Mouse (Mus musculus) limb, embryonic 12.5 days (tissue): ENCODE data around the gene Pla2g4e. TPM values are rescaled to one million over a fixed set of nuclear protein-coding genes. Genes with fewer than 3 reads are reported as not detected.

Experiments used
- ATAC-seq: fragments of 200-750 bp; cut with Nextera tagmentation; 2 replicates; pipeline ENCODE4 v1.8.0; 2017; ENCODE audit warnings: low read depth, moderate TSS enrichment; ENCODE audit not compliant: insufficient number of reproducible peaks, insufficient read depth, low FRiP score, low TSS enrichment
- H3K27ac ChIP-seq: fragments of 300-500 bp; sonication (generic); 2 replicates; pipeline ENCODE4 v1.5.1; 2016; ENCODE audit warnings: mild to moderate bottlenecking, moderate library complexity
- H3K27me3 ChIP-seq: fragments of 300-500 bp; sonication (generic); 2 replicates; pipeline ENCODE4 v1.6.1; 2016; ENCODE audit warnings: mild to moderate bottlenecking, moderate library complexity
- H3K36me3 ChIP-seq: fragments of 300-500 bp; sonication (generic); 2 replicates; pipeline ENCODE4 v1.6.1; 2016; ENCODE audit warnings: mild to moderate bottlenecking, moderate library complexity
- H3K4me1 ChIP-seq: fragments of 300-500 bp; sonication (generic); replicated peaks from 2 replicates; pipeline ENCODE4 v1.6.1; 2016
- H3K4me2 ChIP-seq: fragments of 300-500 bp; sonication (generic); 2 replicates; pipeline ENCODE4 v1.6.1; 2016; ENCODE audit warnings: mild to moderate bottlenecking, moderate library complexity
- H3K4me3 ChIP-seq: fragments of 300-500 bp; sonication (generic); replicated peaks from 2 replicates; pipeline ENCODE4 v1.5.1; 2016; ENCODE audit warnings: mild to moderate bottlenecking
- H3K9ac ChIP-seq: fragments of 300-500 bp; sonication (generic); replicated peaks from 2 replicates; pipeline ENCODE4 v1.6.1; 2016; ENCODE audit warnings: mild to moderate bottlenecking, moderate library complexity
- H3K9me3 ChIP-seq: fragments of 300-500 bp; sonication (generic); 2 replicates; pipeline ENCODE4 v1.6.1; 2016; ENCODE audit warnings: mild to moderate bottlenecking, moderate library complexity
- WGBS: fragments of 180-500 bp; shearing (Covaris S2); methylation state at CpG from one replicate; pipeline ENCODE4 v1.1.7; 2016; 5-methylcytosine and 5-hydroxymethylcytosine counted together
- polyA plus RNA-seq: library from polyadenylated mRNA; unstranded; fragments of >200 nt; fragmentation: Nextera tagmentation; extraction: Ambion mirVana; gene quantifications from 2 replicates; pipeline ENCODE4 v1.2.1, GENCODE M21; 2016

The Pla2g4e gene
- polyA plus RNA-seq, 1 experiment from 2014 or later: 0.06 TPM

GRCm38 (mm10) chr2:120237784-120238183 is 7.4 kb downstream of the Pla2g4e start:
- peaks cover 7% of the 10 kb centered on the region; the same call in 1 of the 2 replicates for H3K27me3 ChIP-seq
- WGBS: 74% methylated on average over 5 of the region's 5 CpGs
- H3K4me1 ChIP-seq: no peaks in the 10 kb centered on the region
- no peak overlapping the region for H3K27ac ChIP-seq
- no peak overlapping the region for H3K4me2 ChIP-seq
- H3K36me3 ChIP-seq: no peaks in the 10 kb centered on the region
- no peaks in the 10 kb centered on the region for H3K9me3 ChIP-seq
- no peak overlapping the region for H3K9ac ChIP-seq
- no peak for ATAC-seq
- H3K4me3 ChIP-seq: no peak overlapping the region

- H3K36me3 ChIP-seq: no peaks in the 10 kb centered on the region
- no peak for ATAC-seq
- no peak overlapping the region for H3K4me3 ChIP-seq
- no peaks in the 10 kb centered on the region for H3K4me1 ChIP-seq
- H3K4me2 ChIP-seq: no peak overlapping the region
- WGBS: 88% methylated on average over 3 of the region's 3 CpGs
- H3K9me3 ChIP-seq: no peaks in the 10 kb centered on the region
- no peak overlapping the region for H3K27ac ChIP-seq
- no peak overlapping the region for H3K9ac ChIP-seq
- no peaks in the 10 kb centered on the region for H3K27me3 ChIP-seq
Observed at GRCm38 (mm10) chr2:120235947-120236640, 9.0 kb downstream of the Pla2g4e start.

DNA sequence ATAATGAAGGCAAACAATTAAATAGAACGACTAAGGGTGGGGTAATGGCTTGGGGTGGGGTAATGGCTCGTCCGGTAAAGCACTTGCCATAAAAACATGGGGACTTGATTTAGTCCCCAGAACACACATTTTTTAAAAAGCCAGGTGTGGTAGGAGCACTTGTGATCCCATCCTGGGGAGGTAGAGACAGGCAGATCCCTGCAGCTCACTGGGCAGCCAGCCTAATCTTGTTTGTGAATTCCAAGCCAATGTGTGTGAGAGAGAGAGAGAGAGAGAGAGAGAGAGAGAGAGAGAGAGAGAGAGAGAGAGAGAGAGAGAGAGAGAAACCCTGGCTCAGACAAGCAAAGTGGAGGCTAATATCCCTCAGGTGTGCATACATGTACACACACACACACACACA is 9.8 kb downstream of the Pla2g4e start:
- Histone ChIP-seq H3K4me3 (no peak overlapping the region), H3K9me3 (no peaks in the 10 kb centered on the region), H3K9ac (no peak overlapping the region), H3K27ac (no peak overlapping the region), H3K4me2 (no peak overlapping the region), H3K4me1 (no peaks in the 10 kb centered on the region), H3K36me3 (no peaks in the 10 kb centered on the region), H3K27me3 (no peaks in the 10 kb centered on the region)
- ATAC-seq: no peak
- 45% methylated on average over 3 of the region's 3 CpGs for WGBS

DNA sequence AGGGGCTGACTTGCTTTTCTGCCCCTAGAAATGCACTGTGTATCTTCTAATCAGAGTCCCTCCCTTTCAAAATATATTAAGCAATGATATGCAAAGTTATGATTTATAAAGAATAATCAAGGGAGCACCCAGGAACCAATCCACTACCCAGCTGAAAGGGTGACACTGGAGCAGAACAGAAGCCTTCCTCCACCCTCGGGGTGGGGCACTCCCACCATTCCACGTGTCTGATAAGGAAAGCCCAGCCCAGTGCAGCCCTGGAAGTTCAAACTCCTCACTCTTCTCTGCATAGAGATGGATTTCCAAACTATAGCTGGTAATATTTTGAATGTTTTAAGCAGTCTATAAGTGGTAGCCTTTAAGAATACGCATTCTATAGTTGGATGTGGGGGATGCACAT is 13.5 kb downstream of the Pla2g4e start:
- Histone ChIP-seq H3K4me2 (no peak overlapping the region), H3K27me3 (no peaks in the 10 kb centered on the region), H3K9me3 (no peaks in the 10 kb centered on the region), H3K4me1 (no peaks in the 10 kb centered on the region), H3K27ac (no peak overlapping the region), H3K9ac (no peak overlapping the region), H3K36me3 (no peaks in the 10 kb centered on the region), H3K4me3 (no peak overlapping the region)
- no peak for ATAC-seq
- 60% methylated on average over 3 of the region's 3 CpGs for WGBS

DNA sequence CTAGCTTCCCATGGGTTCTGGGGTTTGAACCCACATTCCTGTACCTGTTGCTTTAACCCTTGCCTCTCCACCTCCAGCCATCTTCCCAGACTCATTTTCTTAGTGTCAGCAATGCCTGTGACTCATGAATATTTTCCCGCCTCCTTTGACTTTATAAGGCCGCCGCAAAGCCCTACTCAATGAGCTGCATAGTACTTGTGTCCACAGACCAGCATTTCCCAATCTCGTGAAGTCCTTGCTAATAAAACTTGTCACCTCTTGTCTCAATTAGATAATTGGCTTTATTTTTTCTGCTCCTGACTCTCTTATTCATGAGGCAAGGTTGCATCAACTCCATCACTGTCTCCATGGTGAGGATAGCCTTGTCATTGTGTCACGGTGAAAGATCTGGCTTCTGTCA is 30.5 kb downstream of the Pla2g4e start:
- Histone ChIP-seq H3K27ac (no peak overlapping the region), H3K9ac (no peak overlapping the region), H3K36me3 (no peaks in the 10 kb centered on the region), H3K4me1 (no peaks in the 10 kb centered on the region), H3K4me2 (no peak overlapping the region), H3K9me3 (no peaks in the 10 kb centered on the region), H3K4me3 (no peak overlapping the region), H3K27me3 (no peaks in the 10 kb centered on the region)
- no peak for ATAC-seq
- WGBS: 92% methylated on average over 5 of the region's 5 CpGs

DNA sequence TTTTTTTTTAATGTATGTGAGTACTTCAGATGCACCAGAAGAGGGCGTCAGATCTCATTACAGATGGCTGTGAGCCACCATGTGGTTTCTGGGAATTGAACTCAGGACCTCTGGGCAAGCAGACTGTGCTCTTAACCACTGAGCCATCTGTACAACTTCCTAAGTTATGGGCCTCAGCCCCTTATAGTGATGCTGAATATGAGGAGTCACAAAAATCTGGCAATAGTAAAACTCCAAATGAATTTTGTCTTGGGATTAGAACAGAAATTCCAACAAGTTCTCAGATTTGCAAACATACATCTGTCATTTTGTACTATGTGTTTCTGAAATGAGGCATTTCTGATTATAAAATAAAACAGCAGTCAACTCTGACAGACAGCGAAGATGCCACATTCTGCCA is 33.7 kb downstream of the Pla2g4e start:
- no peak overlapping the region for H3K4me3 ChIP-seq
- H3K4me2 ChIP-seq: no peak overlapping the region
- ATAC-seq: no peak
- no peaks in the 10 kb centered on the region for H3K36me3 ChIP-seq
- no peaks in the 10 kb centered on the region for H3K4me1 ChIP-seq
- H3K27me3 ChIP-seq: no peaks in the 10 kb centered on the region
- no peaks in the 10 kb centered on the region for H3K9me3 ChIP-seq
- 59% methylated on average over 2 of the region's 2 CpGs for WGBS
- H3K9ac ChIP-seq: no peak overlapping the region
- H3K27ac ChIP-seq: no peak overlapping the region

- Histone ChIP-seq H3K9me3 (no peaks in the 10 kb centered on the region), H3K36me3 (no peaks in the 10 kb centered on the region), H3K9ac (no peak overlapping the region), H3K27ac (no peak overlapping the region), H3K4me3 (no peak overlapping the region), H3K27me3 (no peaks in the 10 kb centered on the region), H3K4me2 (no peak overlapping the region), H3K4me1 (no peaks in the 10 kb centered on the region)
- ATAC-seq: no peak
- 51% methylated on average over 7 of the region's 7 CpGs for WGBS
Observed at GRCm38 (mm10) chr2:120207926-120208325, 37.2 kb downstream of the Pla2g4e start.

- no peak overlapping the region for H3K4me2 ChIP-seq
- no peak overlapping the region for H3K4me3 ChIP-seq
- H3K36me3 ChIP-seq: no peaks in the 10 kb centered on the region
- H3K9ac ChIP-seq: no peak overlapping the region
- no peak overlapping the region for H3K27ac ChIP-seq
- no peaks in the 10 kb centered on the region for H3K27me3 ChIP-seq
- H3K9me3 ChIP-seq: no peaks in the 10 kb centered on the region
- 81% methylated on average over 6 of the region's 6 CpGs for WGBS
- no peak for ATAC-seq
- H3K4me1 ChIP-seq: no peaks in the 10 kb centered on the region
Observed at GRCm38 (mm10) chr2:120207028-120207427, 38.1 kb downstream of the Pla2g4e start.

- no peak overlapping the region for H3K4me3 ChIP-seq
- no peaks in the 10 kb centered on the region for H3K36me3 ChIP-seq
- ATAC-seq: no peak
- no peak overlapping the region for H3K9ac ChIP-seq
- no peak overlapping the region for H3K4me2 ChIP-seq
- 69% methylated on average over 3 of the region's 3 CpGs for WGBS
- H3K27ac ChIP-seq: no peak overlapping the region
- no peaks in the 10 kb centered on the region for H3K4me1 ChIP-seq
- no peaks in the 10 kb centered on the region for H3K27me3 ChIP-seq
- no peaks in the 10 kb centered on the region for H3K9me3 ChIP-seq
Observed at GRCm38 (mm10) chr2:120203742-120204141, 41.4 kb downstream of the Pla2g4e start.

GRCm38 (mm10) chr2:120200077-120200476 is 45.1 kb downstream of the Pla2g4e start:
- no peak for ATAC-seq
- Histone ChIP-seq H3K27ac (no peak overlapping the region), H3K4me2 (no peak overlapping the region), H3K4me3 (no peak overlapping the region), H3K9me3 (no peaks in the 10 kb centered on the region), H3K9ac (no peak overlapping the region), H3K4me1 (no peaks in the 10 kb centered on the region), H3K36me3 (no peaks in the 10 kb centered on the region), H3K27me3 (no peaks in the 10 kb centered on the region)
- 78% methylated on average over 7 of the region's 7 CpGs for WGBS

DNA sequence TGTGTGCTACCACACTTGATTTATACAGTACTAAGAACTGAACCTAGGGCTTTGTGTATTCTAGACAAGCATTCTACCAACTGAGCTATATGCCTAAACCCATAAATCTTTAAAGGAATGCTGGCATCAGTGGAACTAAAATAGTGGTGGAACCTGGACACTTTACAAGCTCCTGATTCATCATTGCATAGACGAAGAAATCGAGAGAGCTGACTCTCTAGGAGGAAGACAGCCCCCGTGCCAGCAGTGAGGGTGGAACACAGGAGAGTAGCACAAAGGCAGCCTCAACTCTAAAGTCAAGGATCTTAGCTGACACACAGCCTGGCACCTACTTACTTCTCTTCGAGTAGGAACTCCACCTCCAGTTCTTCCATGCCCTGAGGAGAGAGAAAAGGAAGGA is 57.0 kb downstream of the Pla2g4e start:
- Histone ChIP-seq H3K36me3 (no peaks in the 10 kb centered on the region), H3K27ac (no peak overlapping the region), H3K4me1 (no peaks in the 10 kb centered on the region), H3K9ac (no peak overlapping the region), H3K9me3 (no peaks in the 10 kb centered on the region), H3K27me3 (no peaks in the 10 kb centered on the region), H3K4me3 (no peak overlapping the region), H3K4me2 (no peak overlapping the region)
- ATAC-seq: no peak
- whole genome bisulfite sequencing: 93% methylated on average over 4 of the region's 4 CpGs

DNA sequence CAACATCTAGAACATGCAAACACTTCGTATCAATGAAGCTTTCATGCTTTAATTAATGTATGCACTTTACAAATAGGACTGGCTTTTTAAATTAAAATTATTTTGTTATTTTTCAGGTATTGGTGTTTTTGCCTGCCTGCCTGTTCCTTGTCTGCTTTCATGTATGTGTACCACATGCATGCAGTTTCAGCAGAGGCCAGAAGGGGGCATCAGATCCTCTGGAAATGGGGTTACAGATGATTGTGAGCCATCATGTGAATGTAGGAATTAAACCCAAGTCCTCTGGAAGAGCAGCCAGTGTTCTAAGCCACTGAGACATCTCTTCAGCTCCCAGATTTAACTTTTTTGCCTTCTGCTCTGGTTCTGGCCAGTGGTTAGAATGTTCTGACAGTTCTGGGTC is 57.6 kb downstream of the Pla2g4e start:
- 80% methylated on average over 1 of the region's 1 CpGs for WGBS
- no peak overlapping the region for H3K27ac ChIP-seq
- no peaks in the 10 kb centered on the region for H3K36me3 ChIP-seq
- no peaks in the 10 kb centered on the region for H3K4me1 ChIP-seq
- no peaks in the 10 kb centered on the region for H3K27me3 ChIP-seq
- no peak overlapping the region for H3K9ac ChIP-seq
- H3K9me3 ChIP-seq: no peaks in the 10 kb centered on the region
- no peak for ATAC-seq
- H3K4me3 ChIP-seq: no peak overlapping the region
- H3K4me2 ChIP-seq: no peak overlapping the region
